Comparison of ENCODE assay signal across 10 mouse cellular contexts in the genomic region with DNA sequence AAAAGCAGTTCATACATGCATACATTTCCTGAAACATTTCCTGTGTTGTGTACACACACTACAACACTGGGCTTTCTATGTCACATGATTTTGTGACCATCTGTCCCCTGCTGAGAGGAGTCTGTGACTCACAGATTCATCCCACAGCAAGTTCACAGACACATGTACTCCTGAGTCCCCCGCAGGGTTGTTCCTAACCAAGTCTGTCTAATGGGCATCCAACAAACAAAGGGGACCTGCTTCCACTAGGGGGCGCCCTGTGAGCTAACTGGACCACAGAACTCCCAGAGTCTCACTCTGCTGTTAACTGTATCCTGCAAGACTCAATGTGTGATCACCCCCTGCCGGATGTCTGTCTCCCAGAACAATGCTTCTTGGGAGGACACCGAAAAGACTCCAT.
DNase-seq lines count a peak whose midpoint lies in the region; TF ChIP-seq lines count a peak whose summit lies in the region.
"Had no signal": no experiment of that assay in that cellular context is flagged by ENCODE, and none has a peak within 500 bp of the region (broad histone marks: within the 10 kb centered on the region; RNA-seq: fewer than 3 reads in every experiment).

No protein-coding gene starts in this region.

- H3K27me3 ChIP-seq in cerebellum, adult 2 months (ENCODE audit: control insufficient read depth, insufficient read depth, low read length), result no peaks in the 10 kb centered on the region

- peak; percentile 57; the same call in 1 of the 2 replicates for TF ChIP-seq CTCF in cerebellum, adult 2 months (IDR thresholded peaks at IDR 0.05; ENCODE audit: borderline replicate concordance, insufficient read depth, low read depth, low read length)
- peak; percentile 55 for TF ChIP-seq CTCF in left cerebral cortex, adult 2 months (IDR thresholded peaks at IDR 0.05)

- peaks cover 5% of the 10 kb centered on the region for H3K4me1 ChIP-seq in cerebellum, adult 2 months (ENCODE audit: control insufficient read depth, insufficient read depth, low read length)

- intact Hi-C loops in left cerebral cortex, adult 2 months (cut with DNase I), result loop anchor here (2.0 to 10.0 kb wide), 2 partner anchors 130 to 494 kb away; partner anchors contain the start of gene Spock1
- intact Hi-C loops in gastrocnemius, postnatal 36 days (cut with DNase I), result no loop called here

- DNase-seq in adrenal gland, adult (ENCODE audit: inconsistent age in 2 of 2, low spot score in 1 of 2), result peak; percentile 10 to 43
- DNase-seq in adrenal gland, postnatal 14 days, result no peak
- peak; percentile 54 to 71 for DNase-seq in left cerebral cortex, adult 18-20 months (ENCODE audit: low spot score in 2 of 2)
- DNase-seq in left cerebral cortex, adult 11 months (ENCODE audit: low spot score), result no peak
- peak; percentile 62 to 69 for DNase-seq in cerebellum, adult 2 months
- DNase-seq in left cerebral cortex, adult 2 months (ENCODE audit: extremely low spot score in 1 of 2, low spot score in 2 of 2), result peak; percentile 26 to 59
- no peak for DNase-seq in gastrocnemius, postnatal 36 days
- no peak for DNase-seq in retina, postnatal 1 day
- DNase-seq: thymus, adult 2 months had no signal

- 67% methylated on average over 4 of the region's 4 CpGs for WGBS in cerebellum, adult 2 months

- H3K4me3 ChIP-seq in cerebellum, adult 2 months (replicated peaks; ENCODE audit: insufficient read depth, low read depth, low read length), result no peak overlapping the region
- H3K4me3 ChIP-seq in left cerebral cortex, adult 2 months, result no peak overlapping the region
- H3K4me3 ChIP-seq: erythroblast, embryonic 14.5 days had no signal

- TF ChIP-seq POLR2A in cerebellum, adult 2 months (IDR thresholded peaks at IDR 0.05; ENCODE audit: borderline replicate concordance, insufficient read depth, low read length), result no peak

- no peak overlapping the region for H3K27ac ChIP-seq in cerebellum, adult 2 months (ENCODE audit: insufficient read depth, low read length)
- no peak overlapping the region for H3K27ac ChIP-seq in left cerebral cortex, adult 2 months

Comparison
In these comparisons a context has a peak if more than half of its experiments do, and no peak if none do; other contexts are left out.
1. DNase-seq: peak in adrenal gland, adult (2 of 2), left cerebral cortex, adult 18-20 months (2 of 2), cerebellum, adult 2 months (2 of 2) and left cerebral cortex, adult 2 months (2 of 2); none in adrenal gland, postnatal 14 days (single experiment), left cerebral cortex, adult 11 months (single experiment), gastrocnemius, postnatal 36 days (0 of 2) and retina, postnatal 1 day (single experiment).